Mouse (Mus musculus) NIH3T3 (cell line): ENCODE data around the gene Optc.

ENCODE experiments used
- DNase-seq: peaks from one replicate; pipeline ENCODE4 v3.0.0-alpha.2; 2012; ENCODE audit warnings: low read depth

The Optc gene

GRCm38 (mm10) chr1:133907949-133908658 is at the start of gene Optc:
Gene Optc, minus strand, starts transcription at chr1:133907999.
- no peak for DNase-seq

GRCm38 (mm10) chr1:133954009-133954408 is 46.2 kb upstream of the Optc start:
- no peak for DNase-seq

GRCm38 (mm10) chr1:133953261-133953742 is 45.5 kb upstream of the Optc start:
- DNase-seq: peak; percentile 91

GRCm38 (mm10) chr1:133951598-133951997 is 43.8 kb upstream of the Optc start:
- DNase-seq: no peak

GRCm38 (mm10) chr1:133950061-133950782 is 42.4 kb upstream of the Optc start:
- DNase-seq: peak; percentile 82

- no peak for DNase-seq
Observed at GRCm38 (mm10) chr1:133945106-133945505, 37.3 kb upstream of the Optc start.

- DNase-seq: no peak
Observed at GRCm38 (mm10) chr1:133941904-133942303, 34.1 kb upstream of the Optc start.

- DNase-seq: no peak
Observed at GRCm38 (mm10) chr1:133941158-133941860, 33.5 kb upstream of the Optc start.

GRCm38 (mm10) chr1:133940481-133941092 is 32.8 kb upstream of the Optc start:
- peak; percentile 59 for DNase-seq

GRCm38 (mm10) chr1:133939708-133940107 is 31.9 kb upstream of the Optc start:
- no peak for DNase-seq

- no peak for DNase-seq
Observed at GRCm38 (mm10) chr1:133936169-133936568, 28.4 kb upstream of the Optc start.

- no peak for DNase-seq
Observed at GRCm38 (mm10) chr1:133934354-133934963, 26.7 kb upstream of the Optc start.

GRCm38 (mm10) chr1:133933301-133934195 is 25.7 kb upstream of the Optc start:
- no peak for DNase-seq

GRCm38 (mm10) chr1:133929980-133930379 is 22.2 kb upstream of the Optc start:
- DNase-seq: no peak

GRCm38 (mm10) chr1:133925223-133925622 is 17.4 kb upstream of the Optc start:
- no peak for DNase-seq

GRCm38 (mm10) chr1:133924141-133924875 is 16.5 kb upstream of the Optc start:
- no peak for DNase-seq

- no peak for DNase-seq
Observed at GRCm38 (mm10) chr1:133923071-133923470, 15.3 kb upstream of the Optc start.

- DNase-seq: peak; percentile 63
Observed at GRCm38 (mm10) chr1:133921304-133921751, 13.5 kb upstream of the Optc start, which contains the start of gene Prelp. Gene Prelp, minus strand, starts transcription at chr1:133921414.

GRCm38 (mm10) chr1:133920876-133921275 is 13.1 kb upstream of the Optc start:
- no peak for DNase-seq

- peak; percentile 36 for DNase-seq
Observed at GRCm38 (mm10) chr1:133920401-133920800, 12.6 kb upstream of the Optc start.
